22 mouse cellular contexts compared by ENCODE assay signal in the genomic region with DNA sequence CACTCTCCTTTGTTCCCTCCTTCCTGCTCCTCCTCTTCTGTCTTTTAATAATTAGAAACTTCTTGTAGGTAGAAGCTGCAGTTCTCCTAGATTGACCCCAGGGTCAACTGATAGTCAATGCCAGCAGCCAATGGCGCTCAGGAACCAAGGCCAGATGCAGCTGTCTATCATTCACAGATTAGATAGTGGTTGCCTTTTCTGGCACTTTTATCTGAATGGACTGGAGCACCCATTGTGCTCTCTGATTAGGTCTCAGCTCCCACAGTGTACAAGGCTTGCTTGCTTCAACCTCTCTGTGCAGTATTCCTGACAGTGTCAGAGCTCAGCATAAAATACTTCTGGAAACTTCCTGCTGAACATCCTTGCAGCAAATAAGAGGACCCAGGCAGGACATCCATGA. TPM values are rescaled to one million over a fixed set of nuclear protein-coding genes. Genes with fewer than 3 reads are reported as not detected.
DNase-seq lines count a peak whose midpoint lies in the region; ATAC-seq and TF ChIP-seq lines count a peak whose summit lies in the region.
"Had no signal": no experiment of that assay in that cellular context is flagged by ENCODE, and none has a peak within 500 bp of the region (broad histone marks: within the 10 kb centered on the region; RNA-seq: fewer than 3 reads in every experiment).

No protein-coding gene starts in this region.

- no peak overlapping the region for H3K9ac ChIP-seq in intestine, embryonic 14.5 days (ENCODE audit: low read length)
- H3K9ac ChIP-seq in liver, embryonic 12.5 days, result no peak overlapping the region
- H3K9ac ChIP-seq: hindbrain, embryonic 15.5 days; limb, embryonic 12.5 days; midbrain, embryonic 15.5 days; neural tube, embryonic 12.5 days had no signal

- TF ChIP-seq CTCF in thymus, adult 2 months (IDR thresholded peaks at IDR 0.05; ENCODE audit: borderline replicate concordance, control insufficient read depth, extremely low read depth, insufficient read depth, low read length, poor library complexity), result no peak

- no peak overlapping the region for H3K27ac ChIP-seq in intestine, embryonic 14.5 days (ENCODE audit: low read depth)
- H3K27ac ChIP-seq in liver, embryonic 12.5 days, result no peak overlapping the region
- H3K27ac ChIP-seq in thymus, adult 2 months (ENCODE audit: control insufficient read depth, insufficient read depth, low read length), result no peak overlapping the region
- H3K27ac ChIP-seq: heart, adult 2 months; hindbrain, embryonic 15.5 days; limb, embryonic 12.5 days; midbrain, embryonic 15.5 days; neural tube, embryonic 12.5 days had no signal

- ATAC-seq in intestine, embryonic 14.5 days (replicated peaks; ENCODE audit: low FRiP score, low TSS enrichment, low read depth), result peak; percentile 14; the same call in 1 of the 2 replicates
- ATAC-seq in liver, embryonic 12.5 days, result peak; percentile 71
- ATAC-seq in megakaryocyte progenitor cell, adult 5-6 weeks (replicated peaks; ENCODE audit: poor library complexity), result peak; percentile 15; the same call in 1 of the 2 replicates
- ATAC-seq: midbrain, embryonic 15.5 days had no signal

- H3K4me3 ChIP-seq in intestine, embryonic 14.5 days (ENCODE audit: low read depth, low read length), result no peak overlapping the region
- no peak overlapping the region for H3K4me3 ChIP-seq in liver, embryonic 12.5 days
- H3K4me3 ChIP-seq in thymus, adult 2 months (ENCODE audit: control insufficient read depth, insufficient read depth, low read length), result no peak overlapping the region
- H3K4me3 ChIP-seq: heart, adult 2 months; hindbrain, embryonic 15.5 days; limb, embryonic 12.5 days; midbrain, embryonic 15.5 days; neural tube, embryonic 12.5 days had no signal

- H3K9me3 ChIP-seq in intestine, embryonic 14.5 days (ENCODE audit: control insufficient read depth, low read length), result no peaks in the 10 kb centered on the region
- no peaks in the 10 kb centered on the region for H3K9me3 ChIP-seq in liver, embryonic 12.5 days (replicated peaks)
- H3K9me3 ChIP-seq: hindbrain, embryonic 15.5 days; limb, embryonic 12.5 days; midbrain, embryonic 15.5 days; neural tube, embryonic 12.5 days had no signal

- TF ChIP-seq POLR2A in thymus, adult 2 months (IDR thresholded peaks at IDR 0.05; ENCODE audit: control insufficient read depth, extremely low read depth, insufficient read depth, low read length, poor library complexity), result no peak

- no peak overlapping the region for H3K4me2 ChIP-seq in intestine, embryonic 14.5 days (ENCODE audit: low read length)
- H3K4me2 ChIP-seq in liver, embryonic 12.5 days, result no peak overlapping the region
- H3K4me2 ChIP-seq: hindbrain, embryonic 15.5 days; limb, embryonic 12.5 days; midbrain, embryonic 15.5 days; neural tube, embryonic 12.5 days had no signal

- H3K36me3 ChIP-seq in intestine, embryonic 14.5 days (ENCODE audit: control insufficient read depth, insufficient read depth, low read length), result no peaks in the 10 kb centered on the region
- no peaks in the 10 kb centered on the region for H3K36me3 ChIP-seq in liver, embryonic 12.5 days
- H3K36me3 ChIP-seq in thymus, adult 2 months (ENCODE audit: control insufficient read depth, insufficient read depth, low read length), result no peaks in the 10 kb centered on the region
- H3K36me3 ChIP-seq: hindbrain, embryonic 15.5 days; limb, embryonic 12.5 days; midbrain, embryonic 15.5 days; neural tube, embryonic 12.5 days had no signal

- H3K4me1 ChIP-seq in intestine, embryonic 14.5 days (replicated peaks; ENCODE audit: control insufficient read depth, insufficient read depth, low read length), result no peaks in the 10 kb centered on the region
- peaks cover 20% of the 10 kb centered on the region for H3K4me1 ChIP-seq in liver, embryonic 12.5 days
- H3K4me1 ChIP-seq in thymus, adult 2 months (replicated peaks; ENCODE audit: control insufficient read depth, insufficient read depth, low read length), result peaks cover 7% of the 10 kb centered on the region
- H3K4me1 ChIP-seq: hindbrain, embryonic 15.5 days; limb, embryonic 12.5 days; midbrain, embryonic 15.5 days; neural tube, embryonic 12.5 days had no signal

- H3K27me3 ChIP-seq in intestine, embryonic 14.5 days (replicated peaks; ENCODE audit: control insufficient read depth, insufficient read depth, low read length), result no peaks in the 10 kb centered on the region
- H3K27me3 ChIP-seq in liver, embryonic 12.5 days (replicated peaks), result no peaks in the 10 kb centered on the region
- H3K27me3 ChIP-seq in thymus, adult 2 months (ENCODE audit: control insufficient read depth, insufficient read depth, low read length), result no peaks in the 10 kb centered on the region
- H3K27me3 ChIP-seq: hindbrain, embryonic 15.5 days; limb, embryonic 12.5 days; midbrain, embryonic 15.5 days; neural tube, embryonic 12.5 days had no signal

- DNase-seq in c-Kit-positive CD71-positive TER-119-negative erythroid progenitor cells, embryonic 14.5 days (ENCODE audit: low read depth), result peak; percentile 19
- DNase-seq in intestine, embryonic 14.5 days (ENCODE audit: low spot score), result no peak
- no peak for DNase-seq in thymus, adult 2 months
- DNase-seq in gastrocnemius, postnatal 10 days, result no peak
- DNase-seq in spleen, postnatal 14 days (ENCODE audit: low spot score in 2 of 2), result no peak
- DNase-seq: adrenal gland, postnatal 14 days; cerebellum, postnatal 10 days; gastrocnemius, postnatal 36 days; heart, adult 2 months; kidney, adult 11 months; kidney, postnatal 4 days; lung, adult 2 months; lung, postnatal 14 days had no signal

- WGBS in intestine, embryonic 14.5 days, result 67% methylated on average over 1 of the region's 1 CpGs
- WGBS in liver, embryonic 12.5 days (ENCODE audit: insufficient replicate concordance), result 36% methylated on average over 1 of the region's 1 CpGs
- 97% methylated on average over 1 of the region's 1 CpGs for whole genome bisulfite sequencing in thymus, adult 2 months

RNA-seq across cellular contexts. Expression of a gene that starts 30.3 kb away (rescaled TPM):
- 2.9 and 3.2 TPM in 2 replicates for polyA plus RNA-seq in intestine, embryonic 14.5 days (2014; fragmentation: Nextera tagmentation; extraction: Ambion mirVana)
- 0.24 and 0.30 TPM in 2 replicates for polyA plus RNA-seq in liver, embryonic 12.5 days (2016; fragmentation: Nextera tagmentation; extraction: Ambion mirVana)
- total RNA-seq in megakaryocyte progenitor cell, adult 5-6 weeks (2015), result 1.3 and 1.7 TPM in 2 replicates
- 5.6 and 21.3 TPM in 2 replicates for total RNA-seq in megakaryocyte progenitor cell, adult 5-6 weeks (2017)
- polyA plus RNA-seq in thymus, adult 2 months (2012; rRNA removed), result 0.55 and 0.84 TPM in 2 replicates
- total RNA-seq in gastrocnemius, postnatal 10 days (2021), result not detected
- total RNA-seq: adrenal gland, postnatal 14 days; gastrocnemius, postnatal 36 days; heart, adult 2 months; heart, postnatal 25 days had no signal
- polyA plus RNA-seq: embryonic facial prominence, embryonic 11.5 days; forebrain, embryonic 11.5 days had no signal

Comparison
In these comparisons a context has a peak if more than half of its experiments do, and no peak if none do; other contexts are left out.
1. ATAC-seq: peak in every context shown above with its lines; median percentile 71 in liver, embryonic 12.5 days; 15 in megakaryocyte progenitor cell, adult 5-6 weeks; 14 in intestine, embryonic 14.5 days.